Mouse (Mus musculus) liver, embryonic 11.5 days (tissue): ENCODE results near the gene Cyp2j8. TPM values are rescaled to one million over a fixed set of nuclear protein-coding genes. Genes with fewer than 3 reads are reported as not detected.

Experiments used
- polyA plus RNA-seq: library from polyadenylated mRNA; unstranded; fragments of >200 nt; fragmentation: Nextera tagmentation; extraction: Ambion mirVana; gene quantifications from 2 replicates; pipeline ENCODE4 v1.2.1, GENCODE M21; 2014

Gene Cyp2j8
- polyA plus RNA-seq, 1 experiment from 2014 or later = not detected

Other genes with a start within 250 kb of the Cyp2j8 start
- not detected in 2 replicates for gene Cyp2j11, start 158.7 kb downstream of the Cyp2j8 start, polyA plus RNA-seq
- gene Cyp2j6, start 46.3 kb upstream of the Cyp2j8 start, polyA plus RNA-seq = 2.2 and 2.3 TPM in 2 replicates
- gene Cyp2j9, start 84.2 kb upstream of the Cyp2j8 start, polyA plus RNA-seq = 0.12 and 0.43 TPM in 2 replicates
- gene Cyp2j5, start 156.8 kb upstream of the Cyp2j8 start, polyA plus RNA-seq = 0.10 TPM in 2 replicates